Mouse (Mus musculus): Measurements from ENCODE around the gene Lztfl1. TPM values are rescaled to one million over a fixed set of nuclear protein-coding genes. Genes with fewer than 3 reads are reported as not detected.
"Not testable (repeated sequence)": the region's sequence is repeated elsewhere in the genome, so short reads cannot be mapped to it uniquely, and the experiment has no call there.

Gene Lztfl1
- polyA plus RNA-seq (2012; rRNA removed) = 2.6 and 4.5 TPM in 2 replicates

DNA sequence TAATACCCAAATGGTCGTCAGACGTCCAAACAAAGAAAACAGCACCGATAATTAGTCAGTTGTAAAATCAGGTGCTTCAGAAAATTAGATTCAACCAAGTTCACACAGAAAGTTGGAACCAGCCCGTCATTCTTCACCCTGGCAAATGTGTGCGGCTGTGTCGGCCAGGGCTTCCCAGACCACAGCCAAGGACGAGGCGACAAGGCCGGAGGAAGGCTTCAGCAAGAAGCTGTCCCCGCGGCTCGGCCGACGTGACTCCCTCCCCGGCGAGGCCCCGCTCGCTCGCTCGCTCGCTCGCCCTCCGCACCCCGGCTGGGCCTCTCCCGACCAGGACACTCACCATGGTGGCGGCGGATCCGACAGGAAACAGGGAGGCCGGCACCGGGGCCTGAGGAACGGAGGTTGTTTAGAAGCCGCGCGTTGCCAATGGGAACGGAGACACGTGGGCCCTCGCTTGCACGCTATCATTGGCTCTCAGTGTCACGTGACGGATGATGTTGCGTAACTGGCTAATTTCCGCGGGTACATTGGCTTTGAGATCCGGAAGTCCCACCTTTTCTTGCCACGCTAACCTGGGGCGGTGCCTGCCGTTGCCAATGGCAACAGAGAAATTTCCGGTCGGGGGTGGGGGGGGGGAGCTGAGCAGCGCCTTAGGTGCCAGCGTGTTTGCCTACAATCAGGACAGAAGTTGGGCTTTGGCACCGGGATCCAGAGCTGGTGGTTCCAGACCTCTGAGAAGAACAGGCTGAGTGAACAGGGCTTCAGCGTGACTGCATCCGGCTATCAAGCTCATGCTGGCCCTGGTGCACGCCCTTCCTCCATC lies at the start of gene Lztfl1:
Gene Lztfl1, minus strand, starts transcription at position 512 of the 823 bp plus-strand sequence.
- 0 out of 2 replicates have a peak, but pooled peaks have one; percentile 26 for TF ChIP-seq POLR2A (IDR thresholded peaks at IDR 0.05; ENCODE audit: borderline replicate concordance, extremely low read depth, low read depth, low read length)
- TF ChIP-seq CTCF (IDR thresholded peaks at IDR 0.05; ENCODE audit: insufficient read depth, low read length) = no peak
- Histone ChIP-seq H3K4me3 (replicated peaks; ENCODE audit: extremely low read depth, low read depth, low read length) (peak within 1 kb of the TSS; percentile 83), H3K4me1 (ENCODE audit: control insufficient read depth, insufficient read depth, low read length) (peaks cover 4% of the 10 kb centered on the region)
- peak; percentile 91 for DNase-seq
- 1% methylated on average over 55 of the region's 55 CpGs for WGBS

DNA sequence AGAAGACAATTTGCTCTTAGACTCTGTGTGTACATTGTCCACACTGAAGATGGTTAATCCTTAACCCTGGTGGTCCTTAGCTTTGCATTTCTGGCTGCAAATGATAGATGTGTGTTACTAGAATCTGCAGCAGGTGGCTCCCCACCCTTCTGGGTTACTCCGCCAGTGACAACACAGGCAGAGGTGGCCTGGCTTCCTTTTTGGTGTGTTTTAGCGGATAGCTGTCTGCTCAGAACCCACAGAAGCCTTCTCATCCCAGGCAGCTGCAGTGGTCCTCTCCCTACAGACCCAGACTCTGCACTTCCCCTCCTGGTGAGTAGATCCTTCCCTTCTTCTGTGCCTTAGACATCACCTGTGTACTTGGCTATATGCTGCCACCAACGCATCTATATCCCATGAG lies 49.5 kb upstream of the Lztfl1 start:
- 83% methylated on average over 3 of the region's 3 CpGs for WGBS
- no peak for TF ChIP-seq CTCF (IDR thresholded peaks at IDR 0.05; ENCODE audit: insufficient read depth, low read length)
- no peak for TF ChIP-seq POLR2A (IDR thresholded peaks at IDR 0.05; ENCODE audit: borderline replicate concordance, extremely low read depth, low read depth, low read length)
- no peak overlapping the region for H3K4me3 ChIP-seq (replicated peaks; ENCODE audit: extremely low read depth, low read depth, low read length)
- DNase-seq = no peak
- no peaks in the 10 kb centered on the region for H3K4me1 ChIP-seq (ENCODE audit: control insufficient read depth, insufficient read depth, low read length)

DNA sequence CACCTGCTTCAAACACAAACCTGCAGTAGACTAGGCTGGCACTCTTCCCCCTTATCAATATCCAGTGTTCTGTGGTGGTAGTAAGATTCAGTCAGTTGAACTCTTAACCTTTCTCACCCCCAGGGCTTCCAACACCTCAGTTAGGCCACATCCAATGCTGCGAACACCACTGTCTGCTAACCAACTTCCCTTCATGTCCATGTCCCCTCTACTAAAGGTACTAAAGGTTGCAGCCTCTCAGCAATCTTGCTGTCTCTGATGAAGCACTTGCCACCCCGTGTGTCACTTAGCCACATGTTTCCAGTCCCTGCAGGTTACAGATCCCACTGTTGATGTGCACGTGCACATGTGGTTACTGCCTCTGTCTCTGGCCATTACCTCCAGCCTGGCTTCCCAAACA lies 46.3 kb upstream of the Lztfl1 start:
- DNase-seq = no peak
- WGBS = 71% methylated on average over 3 of the region's 3 CpGs
- TF ChIP-seq CTCF (IDR thresholded peaks at IDR 0.05; ENCODE audit: insufficient read depth, low read length) (no peak), POLR2A (IDR thresholded peaks at IDR 0.05; ENCODE audit: borderline replicate concordance, extremely low read depth, low read depth, low read length) (no peak)
- H3K4me1 ChIP-seq (ENCODE audit: control insufficient read depth, insufficient read depth, low read length) = no peaks in the 10 kb centered on the region
- H3K4me3 ChIP-seq (replicated peaks; ENCODE audit: extremely low read depth, low read depth, low read length) = no peak overlapping the region

DNA sequence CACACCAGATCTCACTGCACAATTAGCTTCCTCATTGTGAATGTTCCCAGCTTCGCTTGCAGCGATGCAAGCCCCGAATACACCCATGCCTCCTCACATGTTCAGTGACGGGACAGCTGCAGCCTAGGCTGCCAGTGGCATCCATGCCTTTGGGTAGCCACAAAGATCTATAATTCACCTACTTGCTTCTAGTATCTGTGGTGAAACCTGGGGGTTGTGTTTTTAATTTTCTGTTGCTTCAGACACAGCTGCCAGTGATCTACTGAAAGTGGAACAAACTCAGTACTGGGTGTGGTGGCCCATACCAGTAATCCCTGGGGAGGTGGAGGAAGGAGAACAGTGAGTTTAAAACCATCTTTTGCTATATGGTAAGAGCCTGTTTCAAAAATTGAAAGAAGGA lies 45.4 kb upstream of the Lztfl1 start:
- TF ChIP-seq CTCF (IDR thresholded peaks at IDR 0.05; ENCODE audit: insufficient read depth, low read length) (no peak), POLR2A (IDR thresholded peaks at IDR 0.05; ENCODE audit: borderline replicate concordance, extremely low read depth, low read depth, low read length) (no peak)
- H3K4me3 ChIP-seq (replicated peaks; ENCODE audit: extremely low read depth, low read depth, low read length) = no peak overlapping the region
- WGBS = 77% methylated on average over 4 of the region's 4 CpGs
- H3K4me1 ChIP-seq (ENCODE audit: control insufficient read depth, insufficient read depth, low read length) = no peaks in the 10 kb centered on the region
- DNase-seq = no peak

DNA sequence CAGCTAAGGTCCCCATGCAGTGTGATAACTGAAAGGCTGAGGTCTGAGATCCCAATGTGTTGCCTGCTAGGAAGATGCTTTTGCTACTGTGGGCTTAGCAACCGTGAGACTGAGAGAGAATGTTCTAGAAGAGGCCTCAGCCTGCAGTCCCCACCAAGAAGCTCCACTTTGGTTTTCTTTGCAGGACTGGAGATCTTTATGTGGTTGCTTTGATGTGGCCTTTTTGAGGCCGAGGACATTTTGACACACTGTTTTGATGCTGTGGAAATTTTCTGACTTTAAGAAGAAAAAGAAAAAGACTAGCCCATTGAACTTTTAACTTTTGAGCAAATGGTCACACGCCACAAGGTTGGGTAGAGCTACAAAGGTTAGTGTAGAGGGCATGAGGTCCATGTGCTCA lies 43.3 kb upstream of the Lztfl1 start:
- no peaks in the 10 kb centered on the region for H3K4me1 ChIP-seq (ENCODE audit: control insufficient read depth, insufficient read depth, low read length)
- no peak overlapping the region for H3K4me3 ChIP-seq (replicated peaks; ENCODE audit: extremely low read depth, low read depth, low read length)
- WGBS = 76% methylated on average over 3 of the region's 3 CpGs
- TF ChIP-seq POLR2A (IDR thresholded peaks at IDR 0.05; ENCODE audit: borderline replicate concordance, extremely low read depth, low read depth, low read length) (no peak), CTCF (IDR thresholded peaks at IDR 0.05; ENCODE audit: insufficient read depth, low read length) (no peak)
- DNase-seq = no peak

DNA sequence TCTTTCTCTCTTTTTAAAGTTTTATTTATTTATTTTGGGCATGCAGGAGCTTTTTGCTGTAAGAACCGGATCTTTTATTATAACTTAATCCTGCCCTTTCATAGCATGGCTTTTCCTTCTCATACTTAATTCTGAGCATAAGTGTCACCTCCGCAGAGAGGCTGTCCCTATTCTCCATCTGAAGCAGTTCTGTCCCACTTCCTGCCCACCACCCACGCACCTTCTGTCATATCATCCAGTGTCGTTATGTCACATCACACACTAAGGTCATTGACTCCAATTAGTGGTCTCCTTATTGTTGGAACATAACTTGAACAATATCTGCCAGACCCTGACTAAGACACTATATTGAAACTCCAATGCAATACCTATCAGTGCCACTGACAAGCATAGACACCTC lies 41.1 kb upstream of the Lztfl1 start:
- no peak overlapping the region for H3K4me3 ChIP-seq (replicated peaks; ENCODE audit: extremely low read depth, low read depth, low read length)
- 48% methylated on average over 4 of the region's 4 CpGs for WGBS
- no peaks in the 10 kb centered on the region for H3K4me1 ChIP-seq (ENCODE audit: control insufficient read depth, insufficient read depth, low read length)
- no peak for DNase-seq
- TF ChIP-seq POLR2A (IDR thresholded peaks at IDR 0.05; ENCODE audit: borderline replicate concordance, extremely low read depth, low read depth, low read length) (no peak), CTCF (IDR thresholded peaks at IDR 0.05; ENCODE audit: insufficient read depth, low read length) (no peak)

DNA sequence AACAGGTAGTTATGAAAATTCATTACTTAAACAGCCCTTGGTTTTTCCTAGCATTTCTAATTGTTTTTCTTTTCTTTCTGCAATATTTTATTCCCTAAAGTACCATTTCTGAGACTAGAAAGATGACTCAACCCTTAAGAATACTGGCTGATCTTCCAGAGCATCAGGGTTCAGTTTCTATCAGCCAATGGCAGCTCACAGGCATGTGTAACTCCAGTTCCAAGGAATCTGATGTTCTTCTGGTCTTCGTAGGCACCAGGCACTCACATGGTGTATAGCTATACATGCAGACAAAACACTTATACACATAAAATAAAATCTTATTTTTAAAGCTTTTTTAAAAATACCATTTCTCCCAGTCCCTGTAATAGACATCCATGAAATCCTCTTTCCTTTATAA lies 40.7 kb upstream of the Lztfl1 start:
- DNase-seq = no peak

DNA sequence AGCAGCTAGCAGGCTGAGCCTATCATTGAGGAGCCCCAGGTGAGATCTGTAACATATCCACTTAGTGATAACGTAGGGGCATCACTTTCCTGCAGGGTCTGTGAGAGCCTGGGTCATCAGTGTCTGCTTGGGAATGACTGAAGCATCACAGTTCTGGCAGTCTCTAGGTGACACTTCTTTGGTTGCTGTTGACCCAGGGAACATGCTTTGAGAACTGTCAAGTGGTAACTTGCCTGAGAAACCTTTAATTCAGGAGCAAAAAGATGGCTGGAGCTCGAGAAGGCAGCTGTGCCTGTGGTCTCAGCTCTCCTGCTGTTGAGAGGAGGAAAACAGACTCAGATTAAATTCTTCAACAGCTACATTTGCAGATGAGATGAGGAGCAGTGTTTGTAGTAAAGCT lies 39.8 kb upstream of the Lztfl1 start:
- no peak overlapping the region for H3K4me3 ChIP-seq (replicated peaks; ENCODE audit: extremely low read depth, low read depth, low read length)
- H3K4me1 ChIP-seq (ENCODE audit: control insufficient read depth, insufficient read depth, low read length) = no peaks in the 10 kb centered on the region
- no peak for TF ChIP-seq POLR2A (IDR thresholded peaks at IDR 0.05; ENCODE audit: borderline replicate concordance, extremely low read depth, low read depth, low read length)
- TF ChIP-seq CTCF (IDR thresholded peaks at IDR 0.05; ENCODE audit: insufficient read depth, low read length) = no peak
- 47% methylated on average over 2 of the region's 2 CpGs for WGBS
- no peak for DNase-seq

More for the DNA sequence above, 40.7 kb upstream of the Lztfl1 start:
- no peaks in the 10 kb centered on the region for H3K4me1 ChIP-seq (ENCODE audit: control insufficient read depth, insufficient read depth, low read length)
- TF ChIP-seq CTCF (IDR thresholded peaks at IDR 0.05; ENCODE audit: insufficient read depth, low read length) (no peak), POLR2A (IDR thresholded peaks at IDR 0.05; ENCODE audit: borderline replicate concordance, extremely low read depth, low read depth, low read length) (no peak)
- WGBS = 65% methylated on average over 1 of the region's 1 CpGs
- no peak overlapping the region for H3K4me3 ChIP-seq (replicated peaks; ENCODE audit: extremely low read depth, low read depth, low read length)

DNA sequence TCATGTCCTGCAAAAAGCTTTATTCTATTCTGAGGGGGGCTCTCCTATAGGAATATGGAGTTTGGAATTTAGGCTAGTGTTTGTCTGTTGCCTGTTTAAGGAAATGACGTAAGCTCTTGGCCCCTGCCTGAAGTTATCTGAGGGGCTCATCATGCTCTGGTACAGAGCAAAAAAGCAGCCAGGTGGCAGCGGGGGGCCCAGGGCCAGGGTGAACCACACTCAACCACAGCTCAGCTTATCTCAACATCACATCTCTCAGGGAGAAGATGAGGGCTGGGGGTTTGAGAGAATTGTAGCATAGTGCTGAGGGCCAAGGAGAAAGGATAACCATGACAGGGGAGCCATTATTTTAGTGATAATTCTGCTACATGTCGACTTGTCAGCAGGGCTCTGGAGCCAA lies 39.3 kb upstream of the Lztfl1 start:
- H3K4me1 ChIP-seq (ENCODE audit: control insufficient read depth, insufficient read depth, low read length) = no peaks in the 10 kb centered on the region
- no peak overlapping the region for H3K4me3 ChIP-seq (replicated peaks; ENCODE audit: extremely low read depth, low read depth, low read length)
- no peak for TF ChIP-seq CTCF (IDR thresholded peaks at IDR 0.05; ENCODE audit: insufficient read depth, low read length)
- WGBS = 62% methylated on average over 3 of the region's 3 CpGs
- no peak for DNase-seq

DNA sequence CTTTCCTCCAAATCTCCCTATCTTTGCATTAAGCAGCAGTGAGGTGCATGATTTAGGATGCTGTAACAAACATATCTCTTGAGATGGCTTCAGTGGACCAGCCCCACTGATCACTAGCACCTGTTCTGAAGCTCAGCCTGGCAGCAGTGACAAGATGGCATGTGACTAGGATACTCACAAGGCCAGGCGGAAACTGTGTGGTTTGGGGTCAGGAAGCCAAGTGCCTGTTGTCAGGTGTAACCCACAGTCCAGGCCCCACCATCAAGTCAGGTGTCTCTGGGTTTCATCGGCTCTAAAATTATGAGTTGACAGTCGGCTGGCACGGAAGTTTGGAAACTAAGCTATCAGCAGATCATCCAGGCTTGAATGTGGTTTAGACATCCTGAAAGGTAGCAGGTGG lies 36.8 kb upstream of the Lztfl1 start:
- no peaks in the 10 kb centered on the region for H3K4me1 ChIP-seq (ENCODE audit: control insufficient read depth, insufficient read depth, low read length)
- WGBS = 71% methylated on average over 4 of the region's 4 CpGs
- DNase-seq = no peak
- TF ChIP-seq POLR2A (IDR thresholded peaks at IDR 0.05; ENCODE audit: borderline replicate concordance, extremely low read depth, low read depth, low read length) (no peak), CTCF (IDR thresholded peaks at IDR 0.05; ENCODE audit: insufficient read depth, low read length) (no peak)
- no peak overlapping the region for H3K4me3 ChIP-seq (replicated peaks; ENCODE audit: extremely low read depth, low read depth, low read length)

DNA sequence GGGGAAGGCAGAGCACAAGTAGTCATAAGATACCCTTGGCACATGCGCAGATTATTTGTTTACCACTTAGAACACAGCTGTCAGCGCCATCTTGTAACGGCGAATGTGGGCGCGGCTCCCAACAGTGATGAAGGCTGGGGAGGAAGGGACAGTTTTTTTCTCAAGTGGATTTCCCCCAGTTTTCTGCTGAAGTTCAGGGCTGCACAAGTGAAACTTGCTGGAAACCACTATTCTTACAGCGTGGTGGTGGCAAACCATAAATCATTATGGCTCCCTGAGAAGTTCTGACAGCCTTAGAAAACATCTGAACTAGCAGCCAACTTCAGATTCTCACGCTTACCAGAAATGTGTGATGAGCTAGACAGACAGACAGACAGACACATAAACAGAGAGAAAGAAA lies 32.2 kb upstream of the Lztfl1 start:
- not testable (repeated sequence) for DNase-seq; H3K4me3 ChIP-seq (replicated peaks; ENCODE audit: extremely low read depth, low read depth, low read length); H3K4me1 ChIP-seq (ENCODE audit: control insufficient read depth, insufficient read depth, low read length)
- WGBS = 91% methylated on average over 8 of the region's 8 CpGs

Data from lung, adult 2 months (tissue).